Mouse (Mus musculus) neural tube, embryonic 13.5 days (tissue): ENCODE data around the gene Tacc2. TPM values are rescaled to one million over a fixed set of nuclear protein-coding genes. Genes with fewer than 3 reads are reported as not detected.
"Not testable (repeated sequence)": the region's sequence is repeated elsewhere in the genome, so short reads cannot be mapped to it uniquely, and the experiment has no call there.

Source experiments
- ATAC-seq: fragments of 200-750 bp; cut with Nextera tagmentation; 2 replicates; pipeline ENCODE4 v1.8.0; 2017; ENCODE audit warnings: low read depth, mild to moderate bottlenecking, moderate TSS enrichment, moderate library complexity
- H3K27ac ChIP-seq: fragments of 300-500 bp; sonication (generic); replicated peaks from 2 replicates; pipeline ENCODE4 v1.5.1; 2015; ENCODE audit warnings: moderate library complexity, mild to moderate bottlenecking, inconsistent platforms
- H3K27me3 ChIP-seq: fragments of 300-500 bp; sonication (generic); 2 replicates; pipeline ENCODE4 v1.6.1; 2015; ENCODE audit warnings: mild to moderate bottlenecking, inconsistent platforms
- H3K36me3 ChIP-seq: fragments of 300-500 bp; sonication (generic); 2 replicates; pipeline ENCODE4 v1.6.1; 2015; ENCODE audit warnings: mild to moderate bottlenecking, inconsistent platforms
- H3K4me1 ChIP-seq: fragments of 300-500 bp; sonication (generic); replicated peaks from 2 replicates; pipeline ENCODE4 v1.6.1; 2015; ENCODE audit warnings: inconsistent platforms
- H3K4me2 ChIP-seq: fragments of 300-500 bp; sonication (generic); 2 replicates; pipeline ENCODE4 v1.6.1; 2015; ENCODE audit warnings: inconsistent platforms, mild to moderate bottlenecking, moderate library complexity
- H3K4me3 ChIP-seq: fragments of 300-500 bp; sonication (generic); 2 replicates; pipeline ENCODE4 v1.5.1; 2015; ENCODE audit warnings: mild to moderate bottlenecking, inconsistent platforms
- H3K9ac ChIP-seq: fragments of 300-500 bp; sonication (generic); 2 replicates; pipeline ENCODE4 v1.6.1; 2015; ENCODE audit warnings: moderate library complexity, mild to moderate bottlenecking, inconsistent platforms
- H3K9me3 ChIP-seq: fragments of 300-500 bp; sonication (generic); 2 replicates; pipeline ENCODE4 v1.6.1; 2016; ENCODE audit warnings: inconsistent platforms
- WGBS: fragments of 180-500 bp; shearing (Covaris S2); methylation state at CpG from one replicate; pipeline ENCODE4 v1.1.7; 2015; 5-methylcytosine and 5-hydroxymethylcytosine counted together
- polyA plus RNA-seq: library from polyadenylated mRNA; unstranded; fragments of >200 nt; fragmentation: Nextera tagmentation; extraction: Ambion mirVana; gene quantifications from 2 replicates; pipeline ENCODE4 v1.2.1, GENCODE M21; 2015

The Tacc2 gene
- polyA plus RNA-seq, 1 experiment from 2014 or later, result 77.9 TPM

DNA sequence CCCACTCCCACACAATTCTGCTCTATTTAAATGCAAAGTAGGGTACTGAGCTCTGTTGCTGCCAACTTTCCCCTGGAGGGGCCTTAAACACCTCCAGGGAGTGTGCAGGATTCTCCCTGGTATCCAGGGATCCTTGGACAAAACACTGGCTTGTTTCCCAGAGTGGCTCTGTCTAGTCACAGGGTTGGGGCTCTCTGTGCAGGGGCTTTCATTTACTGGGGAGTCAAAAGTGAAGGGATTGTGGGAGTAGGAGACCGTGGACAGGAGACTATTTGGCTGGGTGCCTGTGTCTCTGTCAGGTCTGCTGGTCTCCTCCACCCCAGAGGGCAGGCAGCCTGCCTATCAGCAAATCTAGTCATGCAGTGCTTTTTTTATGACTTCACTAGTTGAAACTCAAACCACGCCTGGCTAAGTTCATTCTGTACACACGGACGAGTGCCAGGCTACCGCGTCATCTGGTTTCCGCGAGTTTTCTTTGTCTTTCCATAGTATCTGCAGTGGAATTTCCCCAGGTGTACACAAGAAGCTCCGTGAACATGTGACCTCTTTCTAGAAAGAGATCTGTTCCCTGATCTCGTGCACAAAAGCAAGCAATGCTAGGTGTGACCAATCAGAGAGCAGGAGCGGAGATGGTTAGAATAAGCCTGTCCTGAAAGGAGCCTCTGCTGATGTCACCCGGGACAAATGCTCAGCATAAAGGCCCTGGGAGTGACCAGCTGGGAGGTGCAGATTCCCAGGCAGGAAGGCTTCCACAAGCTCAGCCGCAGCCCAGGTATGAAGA is 2.8 kb upstream of the Tacc2 start:
- ATAC-seq, result peak; percentile 94
- no peak overlapping the region for H3K9ac ChIP-seq
- peak overlapping the region; percentile 72 for H3K27ac ChIP-seq
- peak overlapping the region; percentile 30 for H3K4me2 ChIP-seq
- H3K4me1 ChIP-seq, result peaks cover 15% of the 10 kb centered on the region
- H3K4me3 ChIP-seq, result no peak overlapping the region
- WGBS, result 39% methylated on average over 13 of the region's 13 CpGs
- H3K27me3 ChIP-seq, result no peaks in the 10 kb centered on the region
- no peaks in the 10 kb centered on the region for H3K9me3 ChIP-seq
- H3K36me3 ChIP-seq, result no peaks in the 10 kb centered on the region

DNA sequence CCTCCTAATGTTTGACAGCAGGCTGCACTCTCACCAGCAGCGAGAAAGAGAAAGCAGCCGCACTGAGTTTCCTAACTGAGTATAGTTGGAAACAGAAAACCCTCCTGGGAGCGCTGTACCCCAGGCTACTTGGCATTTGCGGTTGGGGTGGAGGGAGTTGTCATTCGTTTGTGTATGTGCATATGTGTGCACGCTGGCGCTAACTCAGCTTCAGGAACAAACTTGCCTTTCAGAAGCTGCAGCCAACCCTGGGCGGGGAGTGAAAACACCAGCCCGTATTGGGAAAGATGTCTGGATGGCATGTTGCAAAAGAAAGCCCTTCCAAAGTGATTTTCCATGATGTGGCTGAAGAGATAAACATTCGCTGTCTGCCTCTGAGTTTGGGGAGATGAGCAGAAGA is 257 bp upstream of the Tacc2 start:
- no peak for ATAC-seq
- Histone ChIP-seq H3K9ac (0 out of 2 replicates have a peak overlapping the region, but pooled peaks have one; percentile 1), H3K4me2 (peak overlapping the region; percentile 36), H3K9me3 (no peaks in the 10 kb centered on the region), H3K4me3 (no peak overlapping the region), H3K36me3 (no peaks in the 10 kb centered on the region), H3K4me1 (peaks cover 13% of the 10 kb centered on the region), H3K27ac (no peak overlapping the region), H3K27me3 (no peaks in the 10 kb centered on the region)
- WGBS, result 41% methylated on average over 10 of the region's 10 CpGs

DNA sequence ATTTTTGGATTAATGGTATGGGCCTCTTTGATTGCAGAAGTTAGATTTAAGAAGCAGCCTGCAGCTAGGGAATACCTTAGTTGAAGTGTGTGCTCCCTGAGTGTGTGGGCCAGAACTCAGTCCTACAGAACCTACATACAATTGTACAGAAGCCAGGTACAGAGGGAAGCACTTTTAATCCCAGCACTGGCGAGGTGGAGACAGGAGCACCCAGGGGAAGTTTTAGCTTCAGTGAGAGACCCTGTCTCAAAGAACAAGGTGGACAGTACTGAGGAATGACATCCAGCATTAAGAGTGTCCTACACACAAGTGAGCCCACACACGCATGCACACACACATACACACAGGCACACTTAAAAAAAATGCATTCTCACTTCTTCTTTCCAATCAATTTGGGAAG is 828 bp downstream of the Tacc2 start:
- Histone ChIP-seq H3K4me1 (peaks cover 13% of the 10 kb centered on the region), H3K27ac (no peak overlapping the region), H3K9ac (no peak overlapping the region), H3K4me2 (no peak overlapping the region), H3K9me3 (no peaks in the 10 kb centered on the region), H3K36me3 (no peaks in the 10 kb centered on the region), H3K4me3 (no peak overlapping the region), H3K27me3 (no peaks in the 10 kb centered on the region)
- no peak for ATAC-seq
- 91% methylated on average over 2 of the region's 2 CpGs for WGBS

DNA sequence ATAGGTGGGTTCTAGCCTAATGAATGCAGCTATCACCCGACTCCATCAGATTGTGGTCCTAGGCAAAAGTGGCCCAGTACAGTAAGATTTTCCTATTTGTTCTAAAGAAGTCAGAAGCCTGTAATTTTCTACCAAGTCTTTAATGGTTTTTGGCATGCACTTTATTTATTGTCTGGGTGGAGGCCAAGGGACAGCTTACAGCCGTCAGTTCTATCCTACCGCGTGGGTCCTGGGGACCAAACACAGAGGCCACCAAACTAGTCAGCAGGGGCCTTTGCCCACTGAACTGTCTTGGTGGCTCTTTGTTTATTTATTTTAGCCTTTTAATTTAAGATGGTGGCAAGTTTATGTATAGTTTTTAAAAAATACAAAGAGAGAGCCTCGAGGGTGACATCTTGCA is 1.4 kb downstream of the Tacc2 start:
- H3K4me3 ChIP-seq, result no peak overlapping the region
- no peak overlapping the region for H3K4me2 ChIP-seq
- H3K4me1 ChIP-seq, result peaks cover 13% of the 10 kb centered on the region
- WGBS, result 85% methylated on average over 5 of the region's 5 CpGs
- H3K27ac ChIP-seq, result no peak overlapping the region
- H3K36me3 ChIP-seq, result no peaks in the 10 kb centered on the region
- H3K9ac ChIP-seq, result no peak overlapping the region
- H3K9me3 ChIP-seq, result no peaks in the 10 kb centered on the region
- no peak for ATAC-seq
- H3K27me3 ChIP-seq, result no peaks in the 10 kb centered on the region

DNA sequence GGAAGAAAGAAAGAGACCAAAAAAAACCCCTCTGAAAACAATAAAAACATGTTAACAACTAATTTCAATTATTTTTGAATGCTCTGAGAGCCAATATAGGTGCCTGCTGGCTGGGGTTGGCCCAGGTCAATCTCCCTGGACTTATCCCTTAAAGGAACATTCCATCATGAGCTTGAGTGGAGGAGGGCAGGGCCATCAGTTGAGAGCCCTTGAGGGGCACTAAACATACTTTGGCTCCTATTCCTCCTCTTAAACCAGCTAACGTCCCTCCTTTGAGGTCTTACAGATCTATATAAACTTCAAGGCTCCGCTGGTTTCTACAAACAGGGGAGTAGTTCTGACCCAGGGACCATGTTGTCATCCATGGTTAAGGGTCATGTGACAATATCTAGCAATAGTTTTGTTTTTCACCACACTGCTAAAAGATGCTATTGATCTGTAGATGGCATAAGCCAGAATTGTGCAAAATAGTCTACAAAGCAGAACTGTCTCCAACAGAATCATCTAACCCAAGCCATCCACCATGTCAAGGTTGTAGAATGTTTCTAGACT is 9.4 kb downstream of the Tacc2 start:
- WGBS, result 82% methylated on average over 2 of the region's 2 CpGs
- H3K36me3 ChIP-seq, result no peaks in the 10 kb centered on the region
- H3K27me3 ChIP-seq, result no peaks in the 10 kb centered on the region
- no peak overlapping the region for H3K27ac ChIP-seq
- no peak overlapping the region for H3K4me3 ChIP-seq
- H3K9ac ChIP-seq, result no peak overlapping the region
- no peak for ATAC-seq
- H3K9me3 ChIP-seq, result no peaks in the 10 kb centered on the region
- no peak overlapping the region for H3K4me2 ChIP-seq
- no peaks in the 10 kb centered on the region for H3K4me1 ChIP-seq

DNA sequence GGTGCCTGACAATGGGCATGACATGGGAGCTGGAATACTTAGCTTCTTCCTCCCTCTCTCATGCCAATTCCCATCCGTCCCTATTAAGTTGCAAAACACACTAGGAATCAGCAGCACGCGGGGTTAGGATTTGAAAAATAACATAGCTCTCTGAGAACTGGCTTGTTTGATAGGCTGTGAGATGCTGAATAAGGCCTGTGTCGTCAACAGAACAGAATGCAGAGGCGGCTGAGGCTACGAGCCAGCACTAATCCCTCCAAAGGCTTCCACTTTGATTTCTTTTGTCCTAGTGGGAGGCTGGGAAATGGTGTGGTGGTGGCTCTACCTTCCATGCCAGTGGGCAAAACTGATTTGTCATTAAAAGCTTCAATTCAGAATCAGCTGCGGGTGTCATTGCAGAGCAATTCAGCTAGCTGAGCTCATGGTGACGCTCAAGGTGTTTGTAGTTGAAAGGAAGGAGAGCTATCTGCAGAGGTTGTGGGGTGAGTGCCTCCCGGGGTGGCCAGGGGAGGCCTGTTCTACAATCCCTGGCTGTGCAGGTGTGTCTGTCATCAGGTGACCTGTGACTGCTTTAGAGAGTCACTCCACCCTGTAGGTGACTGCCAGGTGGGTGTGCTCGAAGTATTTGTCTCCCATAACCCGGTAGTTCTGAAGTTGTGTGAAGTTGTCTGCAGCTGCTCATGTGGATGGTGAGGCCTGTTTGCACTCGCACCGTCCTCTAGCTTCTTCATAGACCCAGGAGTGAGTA is 13.0 kb downstream of the Tacc2 start:
- no peak for ATAC-seq
- no peak overlapping the region for H3K9ac ChIP-seq
- 65% methylated on average over 13 of the region's 13 CpGs for WGBS
- peaks cover 3% of the 10 kb centered on the region; the same call in 1 of the 2 replicates for H3K4me1 ChIP-seq
- no peak overlapping the region for H3K27ac ChIP-seq
- no peak overlapping the region for H3K4me2 ChIP-seq
- no peaks in the 10 kb centered on the region for H3K36me3 ChIP-seq
- no peaks in the 10 kb centered on the region for H3K9me3 ChIP-seq
- H3K27me3 ChIP-seq, result no peaks in the 10 kb centered on the region
- H3K4me3 ChIP-seq, result no peak overlapping the region

DNA sequence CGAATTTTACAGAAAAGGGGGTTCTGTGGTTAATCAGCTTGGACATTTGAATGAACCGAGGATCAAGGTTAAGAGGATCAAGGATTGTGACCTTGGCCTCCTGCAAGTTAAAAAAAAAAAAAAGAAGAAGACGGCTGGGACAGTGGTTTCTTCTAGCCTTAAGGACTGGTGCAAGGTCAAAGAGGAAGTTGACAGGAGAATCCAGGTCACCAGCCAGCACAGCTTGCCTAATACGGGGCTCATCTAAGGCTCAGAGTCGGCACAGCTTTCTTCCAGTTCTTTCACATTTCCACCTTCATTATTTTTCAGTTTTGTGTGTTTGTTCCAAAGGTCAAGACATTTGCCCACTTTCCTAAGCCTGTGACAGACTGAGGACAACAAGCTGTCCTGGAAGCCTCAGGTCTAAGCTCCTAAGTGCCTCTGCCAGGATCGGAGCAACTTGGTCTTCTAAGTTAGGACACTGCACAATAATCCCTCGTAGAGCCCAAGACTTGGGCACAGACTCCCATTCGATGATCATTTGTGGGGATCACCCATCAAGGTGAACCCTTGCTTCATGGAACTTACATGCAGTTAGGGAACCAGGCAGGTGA is 13.7 kb downstream of the Tacc2 start:
- peaks cover 3% of the 10 kb centered on the region; the same call in 1 of the 2 replicates for H3K4me1 ChIP-seq
- no peaks in the 10 kb centered on the region for H3K27me3 ChIP-seq
- H3K9ac ChIP-seq, result no peak overlapping the region
- H3K9me3 ChIP-seq, result no peaks in the 10 kb centered on the region
- 81% methylated on average over 8 of the region's 8 CpGs for WGBS
- no peak overlapping the region for H3K4me2 ChIP-seq
- H3K4me3 ChIP-seq, result no peak overlapping the region
- no peak overlapping the region for H3K27ac ChIP-seq
- no peaks in the 10 kb centered on the region for H3K36me3 ChIP-seq
- ATAC-seq, result no peak

DNA sequence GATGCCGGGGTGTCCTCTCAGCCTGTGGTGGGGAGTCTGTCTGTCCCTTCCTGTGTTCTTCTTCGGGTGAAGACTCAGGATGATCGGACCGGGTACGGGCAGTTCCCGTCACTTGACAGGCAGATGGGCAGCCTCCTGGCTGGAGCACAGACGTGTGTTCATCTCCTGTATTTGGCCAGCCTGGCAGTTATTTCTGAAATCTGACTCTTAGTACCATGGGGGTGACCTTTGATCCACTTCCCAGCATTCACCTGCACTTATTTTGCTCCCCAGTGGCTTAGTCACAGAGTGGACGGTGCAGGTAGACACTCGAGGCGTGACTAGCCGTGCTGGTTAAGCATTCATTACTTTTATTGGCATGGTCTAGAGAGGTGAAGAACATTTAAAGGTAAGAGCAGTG is 15.7 kb downstream of the Tacc2 start:
- H3K9ac ChIP-seq, H3K4me3 ChIP-seq, H3K4me1 ChIP-seq, ATAC-seq, H3K4me2 ChIP-seq, H3K27me3 ChIP-seq, H3K9me3 ChIP-seq, H3K27ac ChIP-seq, H3K36me3 ChIP-seq: not testable (repeated sequence)
- WGBS, result no CpG with 5 or more reads among the region's 11 CpGs

DNA sequence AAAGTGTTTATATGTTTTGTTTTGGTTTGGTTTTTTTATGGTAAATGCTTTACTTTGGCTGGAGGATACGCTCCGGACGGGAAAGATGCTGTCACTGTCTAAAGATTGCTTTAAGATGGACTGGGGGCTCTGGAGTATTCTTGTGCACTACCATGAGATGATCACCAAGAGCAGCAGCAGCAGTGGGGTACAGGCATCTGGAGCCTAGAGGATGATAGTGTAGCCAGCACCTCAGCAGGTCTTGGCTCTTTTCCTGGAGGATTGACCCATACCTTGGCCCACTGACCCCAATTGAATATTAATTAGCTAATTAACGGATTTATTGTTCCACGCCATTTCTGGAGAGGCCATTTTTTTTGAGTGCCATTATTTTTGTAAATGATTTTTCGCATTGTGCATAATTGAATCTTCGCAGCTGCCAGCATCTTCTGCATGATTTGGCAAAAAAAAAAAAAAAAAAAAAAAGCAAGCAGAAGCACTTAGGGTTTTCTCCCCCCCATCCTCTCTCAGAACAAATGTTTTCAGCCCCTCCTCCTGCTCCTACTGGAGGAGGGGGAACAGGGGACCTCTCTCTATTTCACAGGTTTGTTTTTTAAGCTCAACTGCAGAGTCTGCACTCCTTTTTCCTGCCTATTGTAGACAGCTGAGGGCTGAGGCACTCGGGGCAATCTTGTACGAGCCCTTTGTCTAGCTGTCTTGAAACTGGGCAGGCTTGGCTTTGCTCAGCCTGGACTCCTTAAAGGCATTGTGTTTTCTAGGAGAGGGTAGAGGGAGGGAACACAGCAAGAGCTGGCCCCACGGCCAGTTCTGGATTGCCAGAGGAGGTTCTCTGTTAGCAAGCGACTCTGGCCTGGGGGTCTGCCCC is 16.4 kb downstream of the Tacc2 start:
- not testable (repeated sequence) for H3K9ac ChIP-seq, H3K9me3 ChIP-seq, H3K36me3 ChIP-seq, H3K4me2 ChIP-seq, H3K27ac ChIP-seq, H3K4me3 ChIP-seq, H3K27me3 ChIP-seq, H3K4me1 ChIP-seq
- peak; percentile 64 for ATAC-seq
- WGBS, result 43% methylated on average over 8 of the region's 11 CpGs

DNA sequence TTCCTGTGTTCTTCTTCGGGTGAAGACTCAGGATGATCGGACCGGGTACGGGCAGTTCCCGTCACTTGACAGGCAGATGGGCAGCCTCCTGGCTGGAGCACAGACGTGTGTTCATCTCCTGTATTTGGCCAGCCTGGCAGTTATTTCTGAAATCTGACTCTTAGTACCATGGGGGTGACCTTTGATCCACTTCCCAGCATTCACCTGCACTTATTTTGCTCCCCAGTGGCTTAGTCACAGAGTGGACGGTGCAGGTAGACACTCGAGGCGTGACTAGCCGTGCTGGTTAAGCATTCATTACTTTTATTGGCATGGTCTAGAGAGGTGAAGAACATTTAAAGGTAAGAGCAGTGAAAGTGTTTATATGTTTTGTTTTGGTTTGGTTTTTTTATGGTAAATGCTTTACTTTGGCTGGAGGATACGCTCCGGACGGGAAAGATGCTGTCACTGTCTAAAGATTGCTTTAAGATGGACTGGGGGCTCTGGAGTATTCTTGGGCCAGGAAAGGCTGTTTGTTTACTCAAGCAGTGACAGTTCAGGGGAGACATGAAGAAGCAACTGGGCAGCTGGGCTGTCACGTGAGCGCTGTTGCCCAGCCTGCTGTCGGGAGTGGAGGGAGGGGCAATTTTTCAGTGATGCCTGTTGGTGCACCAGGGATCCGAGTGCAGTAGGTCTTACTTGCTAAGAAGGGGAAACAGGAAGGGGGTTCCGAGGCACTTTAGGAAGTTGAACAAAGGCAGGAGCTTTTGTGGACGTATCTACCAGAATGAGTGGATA is 19.0 kb downstream of the Tacc2 start:
- H3K9ac ChIP-seq, H3K27me3 ChIP-seq, ATAC-seq, H3K4me1 ChIP-seq, H3K4me2 ChIP-seq, H3K4me3 ChIP-seq, H3K9me3 ChIP-seq, H3K36me3 ChIP-seq: not testable (repeated sequence)
- 0 out of 2 replicates have a peak overlapping the region, but pooled peaks have one; percentile 4 for H3K27ac ChIP-seq
- 68% methylated on average over 9 of the region's 19 CpGs for WGBS

DNA sequence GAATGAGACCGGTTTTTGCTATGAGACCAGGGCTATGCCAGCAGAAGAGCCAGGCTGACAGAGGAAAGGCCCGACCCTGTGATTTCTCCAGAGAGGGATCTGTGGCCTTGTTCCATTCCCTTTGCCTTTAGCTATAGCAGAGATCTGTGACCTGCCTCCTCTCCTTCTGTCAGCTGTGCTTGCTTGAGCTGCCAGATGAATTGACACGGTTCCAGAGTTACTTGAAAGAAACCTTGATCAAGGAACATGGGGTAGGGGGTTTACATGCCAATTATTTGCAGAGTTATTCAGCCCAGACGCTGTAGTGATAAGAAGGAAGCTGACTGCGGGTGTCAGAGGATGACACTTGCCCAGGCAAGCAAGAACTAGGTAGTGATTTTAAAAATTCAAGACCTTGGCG is 20.3 kb downstream of the Tacc2 start:
- Histone ChIP-seq H3K4me1 (peaks cover 10% of the 10 kb centered on the region), H3K27ac (0 out of 2 replicates have a peak overlapping the region, but pooled peaks have one; percentile 13), H3K9me3 (no peaks in the 10 kb centered on the region), H3K27me3 (no peaks in the 10 kb centered on the region), H3K4me2 (no peak overlapping the region), H3K36me3 (no peaks in the 10 kb centered on the region), H3K9ac (no peak overlapping the region), H3K4me3 (no peak overlapping the region)
- ATAC-seq, result no peak
- 72% methylated on average over 6 of the region's 6 CpGs for WGBS
